Mouse (Mus musculus): Measurements from ENCODE around the gene Hist1h2af. TPM values are rescaled to one million over a fixed set of nuclear protein-coding genes. Genes with fewer than 3 reads are reported as not detected.

Gene Hist1h2af
- polyA plus RNA-seq, 1 experiment from 2014 or later = 8.3 TPM

GRCm38 (mm10) chr13:23515281-23515680 is 18.4 kb upstream of the Hist1h2af start:
- no peak overlapping the region for H3K4me2 ChIP-seq
- 60% methylated on average over 5 of the region's 5 CpGs for WGBS (ENCODE audit: insufficient replicate concordance)
- no peak overlapping the region for H3K9ac ChIP-seq
- no peaks in the 10 kb centered on the region for H3K36me3 ChIP-seq (replicated peaks)
- no peaks in the 10 kb centered on the region for H3K9me3 ChIP-seq (replicated peaks)
- H3K27ac ChIP-seq (replicated peaks) = no peak overlapping the region
- peaks cover 29% of the 10 kb centered on the region for H3K4me1 ChIP-seq (replicated peaks)
- H3K27me3 ChIP-seq = no peaks in the 10 kb centered on the region
- ATAC-seq (ENCODE audit: insufficient read depth) = no peak
- H3K4me3 ChIP-seq (replicated peaks) = no peak overlapping the region

GRCm38 (mm10) chr13:23515826-23516620 is 17.7 kb upstream of the Hist1h2af start:
- H3K4me2 ChIP-seq = peak overlapping the region; percentile 89
- peak overlapping the region; percentile 62 for H3K4me3 ChIP-seq (replicated peaks)
- no peak for ATAC-seq (ENCODE audit: insufficient read depth)
- no peaks in the 10 kb centered on the region for H3K36me3 ChIP-seq (replicated peaks)
- H3K9me3 ChIP-seq (replicated peaks) = no peaks in the 10 kb centered on the region
- H3K4me1 ChIP-seq (replicated peaks) = peaks cover 33% of the 10 kb centered on the region
- WGBS (ENCODE audit: insufficient replicate concordance) = 50% methylated on average over 15 of the region's 15 CpGs
- peak overlapping the region; percentile 24; the same call in 1 of the 2 replicates for H3K9ac ChIP-seq
- H3K27ac ChIP-seq (replicated peaks) = no peak overlapping the region
- H3K27me3 ChIP-seq = no peaks in the 10 kb centered on the region

GRCm38 (mm10) chr13:23516822-23517602 is 16.7 kb upstream of the Hist1h2af start:
- Histone ChIP-seq H3K9me3 (replicated peaks) (no peaks in the 10 kb centered on the region), H3K27ac (replicated peaks) (peak overlapping the region; percentile 84), H3K4me3 (replicated peaks) (peak overlapping the region; percentile 62), H3K4me2 (peak overlapping the region; percentile 89), H3K4me1 (replicated peaks) (peaks cover 37% of the 10 kb centered on the region), H3K27me3 (no peaks in the 10 kb centered on the region), H3K36me3 (replicated peaks) (no peaks in the 10 kb centered on the region), H3K9ac (peak overlapping the region; percentile 63)
- WGBS (ENCODE audit: insufficient replicate concordance) = under 1% methylated on average over 19 of the region's 19 CpGs
- peak; percentile 48 for ATAC-seq (ENCODE audit: insufficient read depth)

GRCm38 (mm10) chr13:23517603-23518294 is 16.0 kb upstream of the Hist1h2af start:
- Histone ChIP-seq H3K27ac (replicated peaks) (peak overlapping the region; percentile 84), H3K4me3 (replicated peaks) (peak overlapping the region; percentile 62), H3K36me3 (replicated peaks) (no peaks in the 10 kb centered on the region), H3K27me3 (no peaks in the 10 kb centered on the region), H3K4me2 (peak overlapping the region; percentile 89), H3K4me1 (replicated peaks) (peaks cover 38% of the 10 kb centered on the region), H3K9ac (peak overlapping the region; percentile 63), H3K9me3 (replicated peaks) (no peaks in the 10 kb centered on the region)
- under 1% methylated on average over 27 of the region's 27 CpGs for WGBS (ENCODE audit: insufficient replicate concordance)
- peak; percentile 81 for ATAC-seq (ENCODE audit: insufficient read depth)

GRCm38 (mm10) chr13:23518295-23518603 is 15.5 kb upstream of the Hist1h2af start:
- Histone ChIP-seq H3K4me1 (replicated peaks) (peaks cover 38% of the 10 kb centered on the region), H3K36me3 (replicated peaks) (no peaks in the 10 kb centered on the region), H3K9me3 (replicated peaks) (no peaks in the 10 kb centered on the region), H3K9ac (peak overlapping the region; percentile 49), H3K27ac (replicated peaks) (peak overlapping the region; percentile 84), H3K27me3 (no peaks in the 10 kb centered on the region), H3K4me2 (peak overlapping the region; percentile 89), H3K4me3 (replicated peaks) (peak overlapping the region; percentile 62)
- WGBS (ENCODE audit: insufficient replicate concordance) = under 1% methylated on average over 6 of the region's 6 CpGs
- no peak for ATAC-seq (ENCODE audit: insufficient read depth)

- no peak overlapping the region for H3K9ac ChIP-seq
- 1% methylated on average over 6 of the region's 6 CpGs for WGBS (ENCODE audit: insufficient replicate concordance)
Measured at GRCm38 (mm10) chr13:23518885-23519284, 14.8 kb upstream of the Hist1h2af start.

GRCm38 (mm10) chr13:23519416-23519815 is 14.3 kb upstream of the Hist1h2af start:
- H3K9ac ChIP-seq = no peak overlapping the region
- peak overlapping the region; percentile 62 for H3K4me3 ChIP-seq (replicated peaks)
- peak overlapping the region; percentile 75 for H3K27ac ChIP-seq (replicated peaks)
- peak overlapping the region; percentile 89 for H3K4me2 ChIP-seq
- H3K27me3 ChIP-seq = no peaks in the 10 kb centered on the region
- ATAC-seq (ENCODE audit: insufficient read depth) = peak; percentile 45
- H3K4me1 ChIP-seq (replicated peaks) = peaks cover 42% of the 10 kb centered on the region
- no peaks in the 10 kb centered on the region for H3K36me3 ChIP-seq (replicated peaks)
- WGBS (ENCODE audit: insufficient replicate concordance) = under 1% methylated on average over 10 of the region's 10 CpGs
- H3K9me3 ChIP-seq (replicated peaks) = no peaks in the 10 kb centered on the region

More at GRCm38 (mm10) chr13:23518885-23519284, 14.8 kb upstream of the Hist1h2af start:
- H3K27ac ChIP-seq (replicated peaks) = peak overlapping the region; percentile 75
- peak; percentile 62 for ATAC-seq (ENCODE audit: insufficient read depth)
- no peaks in the 10 kb centered on the region for H3K36me3 ChIP-seq (replicated peaks)
- peak overlapping the region; percentile 89 for H3K4me2 ChIP-seq
- H3K4me1 ChIP-seq (replicated peaks) = peaks cover 39% of the 10 kb centered on the region
- no peaks in the 10 kb centered on the region for H3K9me3 ChIP-seq (replicated peaks)
- no peaks in the 10 kb centered on the region for H3K27me3 ChIP-seq
- H3K4me3 ChIP-seq (replicated peaks) = peak overlapping the region; percentile 62

GRCm38 (mm10) chr13:23521703-23522102 is 12.0 kb upstream of the Hist1h2af start:
- H3K27me3 ChIP-seq = no peaks in the 10 kb centered on the region
- H3K4me3 ChIP-seq (replicated peaks) = peak overlapping the region; percentile 13
- peak overlapping the region; percentile 50 for H3K4me2 ChIP-seq
- no peaks in the 10 kb centered on the region for H3K36me3 ChIP-seq (replicated peaks)
- no peaks in the 10 kb centered on the region for H3K9me3 ChIP-seq (replicated peaks)
- ATAC-seq (ENCODE audit: insufficient read depth) = peak; percentile 32; the same call in 1 of the 2 replicates
- WGBS (ENCODE audit: insufficient replicate concordance) = under 1% methylated on average over 14 of the region's 14 CpGs
- H3K4me1 ChIP-seq (replicated peaks) = peaks cover 50% of the 10 kb centered on the region
- no peak overlapping the region for H3K9ac ChIP-seq
- no peak overlapping the region for H3K27ac ChIP-seq (replicated peaks)

- Histone ChIP-seq H3K27ac (replicated peaks) (no peak overlapping the region), H3K36me3 (replicated peaks) (no peaks in the 10 kb centered on the region), H3K27me3 (no peaks in the 10 kb centered on the region), H3K9me3 (replicated peaks) (no peaks in the 10 kb centered on the region), H3K4me3 (replicated peaks) (no peak overlapping the region), H3K9ac (no peak overlapping the region), H3K4me2 (no peak overlapping the region), H3K4me1 (replicated peaks) (peaks cover 56% of the 10 kb centered on the region)
- WGBS (ENCODE audit: insufficient replicate concordance) = 31% methylated on average over 5 of the region's 5 CpGs
- no peak for ATAC-seq (ENCODE audit: insufficient read depth)
Measured at GRCm38 (mm10) chr13:23523976-23524375, 9.7 kb upstream of the Hist1h2af start.

GRCm38 (mm10) chr13:23524654-23525053 is 9.1 kb upstream of the Hist1h2af start:
- Histone ChIP-seq H3K27me3 (no peaks in the 10 kb centered on the region), H3K9ac (0 out of 2 replicates have a peak overlapping the region, but pooled peaks have one; percentile 5), H3K36me3 (replicated peaks) (no peaks in the 10 kb centered on the region), H3K4me3 (replicated peaks) (no peak overlapping the region), H3K4me2 (peak overlapping the region; percentile 18; the same call in 1 of the 2 replicates), H3K4me1 (replicated peaks) (peaks cover 56% of the 10 kb centered on the region), H3K27ac (replicated peaks) (no peak overlapping the region), H3K9me3 (replicated peaks) (no peaks in the 10 kb centered on the region)
- 11% methylated on average over 5 of the region's 5 CpGs for WGBS (ENCODE audit: insufficient replicate concordance)
- 0 out of 2 replicates have a peak, but pooled peaks have one; percentile 13 for ATAC-seq (ENCODE audit: insufficient read depth)
